Mouse (Mus musculus) midbrain, embryonic 16.5 days (tissue): Measurements from ENCODE around the gene Serpinf1. TPM values are rescaled to one million over a fixed set of nuclear protein-coding genes. Genes with fewer than 3 reads are reported as not detected.
"Not testable (repeated sequence)": the region's sequence is repeated elsewhere in the genome, so short reads cannot be mapped to it uniquely, and the experiment has no call there.

ENCODE experiments used
- ATAC-seq: fragments of 200-750 bp; cut with Nextera tagmentation; 2 replicates; pipeline ENCODE4 v1.8.0; 2017; ENCODE audit warnings: moderate TSS enrichment
- H3K27ac ChIP-seq: fragments of 300-500 bp; sonication (generic); 2 replicates; pipeline ENCODE4 v1.5.1; 2014; ENCODE audit warnings: mild to moderate bottlenecking, low read length, mixed read lengths
- H3K27me3 ChIP-seq: fragments of 300-500 bp; sonication (generic); 2 replicates; pipeline ENCODE4 v1.6.1; 2014; ENCODE audit warnings: low read depth, low read length, mixed read lengths; ENCODE audit not compliant: control insufficient read depth, insufficient read depth
- H3K36me3 ChIP-seq: fragments of 300-500 bp; sonication (generic); 2 replicates; pipeline ENCODE4 v1.6.1; 2014; ENCODE audit warnings: mild to moderate bottlenecking, low read length, moderate library complexity, mixed read lengths; ENCODE audit not compliant: control insufficient read depth, insufficient read depth
- H3K4me1 ChIP-seq: fragments of 300-500 bp; sonication (generic); 2 replicates; pipeline ENCODE4 v1.6.1; 2014; ENCODE audit warnings: mild to moderate bottlenecking, low read length, mixed read lengths; ENCODE audit not compliant: control insufficient read depth, insufficient read depth
- H3K4me2 ChIP-seq: fragments of 300-500 bp; sonication (generic); 2 replicates; pipeline ENCODE4 v1.6.1; 2014; ENCODE audit warnings: mild to moderate bottlenecking, low read length, mixed read lengths
- H3K4me3 ChIP-seq: fragments of 300-500 bp; sonication (generic); 2 replicates; pipeline ENCODE4 v1.5.1; 2014; ENCODE audit warnings: low read depth, mild to moderate bottlenecking, low read length, moderate library complexity, mixed read lengths
- H3K9ac ChIP-seq: fragments of 300-500 bp; sonication (generic); 2 replicates; pipeline ENCODE4 v1.6.1; 2014; ENCODE audit warnings: low read depth, low read length, mixed read lengths
- H3K9me3 ChIP-seq: fragments of 300-500 bp; sonication (generic); replicated peaks from 2 replicates; pipeline ENCODE4 v1.6.1; 2014; ENCODE audit warnings: mild to moderate bottlenecking, low read length, mixed read lengths; ENCODE audit not compliant: control insufficient read depth, poor library complexity, severe bottlenecking
- WGBS: fragments of 180-500 bp; shearing (Covaris S2); extraction: QIAGEN DNeasy Blood & Tissue Kit; methylation state at CpG from one replicate; pipeline ENCODE4 v1.1.7; 2014; 5-methylcytosine and 5-hydroxymethylcytosine counted together
- polyA plus RNA-seq: library from polyadenylated mRNA; unstranded; fragments of >200 nt; fragmentation: Nextera tagmentation; extraction: Ambion mirVana; gene quantifications from 2 replicates; pipeline ENCODE4 v1.2.1, GENCODE M21; 2015

Serpinf1 gene
- polyA plus RNA-seq, 1 experiment from 2014 or later: 31.8 TPM

DNA sequence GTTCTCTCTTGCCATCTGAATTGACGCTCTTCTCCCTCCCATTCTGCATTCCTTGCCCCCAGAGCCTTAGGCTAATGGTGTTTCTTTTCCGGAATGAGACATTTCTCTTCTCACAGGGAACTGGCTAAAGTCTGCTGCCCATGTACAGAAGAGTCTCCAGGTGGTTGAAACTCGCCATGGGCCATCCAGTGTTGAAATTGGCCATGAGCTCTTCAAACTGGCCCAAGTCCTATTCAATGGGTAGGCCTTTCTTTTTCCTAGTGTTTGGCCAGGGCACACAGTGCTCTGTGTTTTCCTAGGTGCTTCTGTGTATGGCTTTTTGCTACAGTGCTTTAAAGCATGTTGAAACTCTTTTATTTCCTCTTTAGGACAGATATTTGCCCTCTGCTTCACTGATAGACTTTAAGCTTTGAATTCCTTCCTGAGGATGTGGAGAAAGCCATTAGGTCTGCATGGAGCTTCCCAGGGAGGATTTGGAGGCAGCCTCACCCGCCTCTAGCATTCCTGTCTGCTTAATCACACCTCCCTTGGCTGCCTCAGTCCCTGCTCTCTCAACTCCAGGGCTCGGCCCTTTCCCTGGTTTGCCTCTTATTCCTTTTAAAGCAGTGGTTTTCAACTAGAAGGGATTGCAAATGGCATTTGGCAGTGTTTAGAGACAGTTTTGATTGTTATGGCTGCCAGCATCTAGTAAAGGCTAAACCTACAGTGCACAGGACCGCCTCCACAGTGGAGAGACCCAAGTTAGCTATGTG is 19.0 kb downstream of the Serpinf1 start:
- no peak overlapping the region for H3K9ac ChIP-seq
- H3K4me3 ChIP-seq: no peak overlapping the region
- no peaks in the 10 kb centered on the region for H3K9me3 ChIP-seq
- no peaks in the 10 kb centered on the region for H3K27me3 ChIP-seq
- 72% methylated on average over 6 of the region's 6 CpGs for WGBS
- H3K27ac ChIP-seq: no peak overlapping the region
- H3K36me3 ChIP-seq: no peaks in the 10 kb centered on the region
- H3K4me2 ChIP-seq: no peak overlapping the region
- no peak for ATAC-seq
- peaks cover 3% of the 10 kb centered on the region for H3K4me1 ChIP-seq

DNA sequence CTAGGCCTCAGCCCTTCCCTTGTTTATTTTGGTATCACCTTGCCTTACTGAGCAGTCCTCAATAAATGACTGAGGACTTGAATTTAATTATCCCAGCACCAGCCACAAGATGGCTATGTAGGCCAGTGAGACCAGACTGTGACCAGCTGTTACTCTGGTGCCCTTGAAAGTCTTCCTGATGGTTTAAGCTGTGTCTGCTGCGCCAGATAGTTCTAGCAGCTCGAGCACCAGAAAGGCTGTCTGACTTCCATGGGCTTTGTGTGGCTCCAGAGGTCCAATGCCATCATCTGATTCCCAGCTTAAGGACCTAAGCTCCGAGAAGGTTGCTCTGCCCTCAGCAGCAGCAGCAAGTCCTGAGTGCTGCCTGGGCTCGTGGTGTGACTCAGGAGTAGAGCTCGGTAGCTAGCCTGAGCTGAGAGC is 20.2 kb downstream of the Serpinf1 start:
- peak; percentile 62; the same call in 1 of the 2 replicates for ATAC-seq
- H3K4me3 ChIP-seq: no peak overlapping the region

DNA sequence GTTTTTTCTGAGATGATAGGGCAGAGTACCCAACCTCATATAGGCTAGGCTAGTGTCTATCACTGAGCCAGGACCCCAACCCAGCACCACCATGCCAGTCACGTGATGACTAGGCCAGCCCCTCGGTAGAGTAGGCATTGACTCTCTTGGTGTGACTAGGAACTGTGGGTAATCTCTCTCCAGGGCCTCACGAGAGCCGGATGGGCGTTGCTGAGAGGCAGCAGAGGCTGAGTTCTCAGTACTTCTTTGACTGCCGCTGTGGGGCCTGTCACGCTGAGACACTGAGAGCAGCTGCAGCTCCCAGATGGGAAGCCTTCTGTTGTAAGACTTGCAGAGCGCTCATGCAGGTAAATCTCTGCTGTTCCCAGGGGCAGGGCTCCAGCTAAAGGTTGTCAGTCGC is 22.4 kb downstream of the Serpinf1 start:
- ATAC-seq: no peak
- no peaks in the 10 kb centered on the region for H3K27me3 ChIP-seq
- no peak overlapping the region for H3K27ac ChIP-seq
- no peaks in the 10 kb centered on the region for H3K36me3 ChIP-seq
- H3K4me3 ChIP-seq: no peak overlapping the region
- H3K4me1 ChIP-seq: peaks cover 8% of the 10 kb centered on the region
- 54% methylated on average over 9 of the region's 9 CpGs for WGBS
- no peak overlapping the region for H3K4me2 ChIP-seq
- no peak overlapping the region for H3K9ac ChIP-seq
- no peaks in the 10 kb centered on the region for H3K9me3 ChIP-seq

More for the DNA sequence above, 20.2 kb downstream of the Serpinf1 start:
- H3K9me3 ChIP-seq: no peaks in the 10 kb centered on the region
- H3K27ac ChIP-seq: peak overlapping the region; percentile 35; the same call in 1 of the 2 replicates
- 55% methylated on average over 5 of the region's 5 CpGs for WGBS
- H3K4me2 ChIP-seq: no peak overlapping the region
- peaks cover 5% of the 10 kb centered on the region for H3K4me1 ChIP-seq
- H3K9ac ChIP-seq: no peak overlapping the region
- no peaks in the 10 kb centered on the region for H3K27me3 ChIP-seq
- no peaks in the 10 kb centered on the region for H3K36me3 ChIP-seq

DNA sequence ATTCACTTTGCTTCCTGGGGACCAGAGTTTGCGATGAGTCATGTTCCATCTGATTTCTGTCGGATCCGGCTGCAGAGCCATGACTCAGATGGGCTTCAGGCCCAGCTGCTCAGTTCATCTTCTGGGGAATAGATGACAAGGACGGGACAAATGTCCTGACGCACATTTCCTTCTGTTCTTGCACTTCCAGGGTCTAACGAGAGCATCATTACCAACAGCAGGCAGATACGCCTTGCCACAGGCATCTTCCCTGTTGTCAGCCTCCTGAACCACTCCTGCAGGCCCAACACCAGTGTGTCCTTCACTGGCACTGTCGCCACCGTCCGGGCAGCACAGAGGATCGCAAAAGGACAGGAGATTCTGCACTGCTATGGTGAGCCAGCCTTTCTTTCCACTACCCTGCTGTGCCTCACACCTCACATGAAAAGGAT is 23.1 kb downstream of the Serpinf1 start:
- no peaks in the 10 kb centered on the region; the same call in 1 of the 2 replicates for H3K36me3 ChIP-seq
- no peak overlapping the region for H3K4me3 ChIP-seq
- H3K27me3 ChIP-seq: no peaks in the 10 kb centered on the region
- H3K4me2 ChIP-seq: no peak overlapping the region
- no peak for ATAC-seq
- H3K4me1 ChIP-seq: peaks cover 8% of the 10 kb centered on the region
- WGBS: 83% methylated on average over 11 of the region's 11 CpGs
- H3K9ac ChIP-seq: no peak overlapping the region
- H3K9me3 ChIP-seq: no peaks in the 10 kb centered on the region
- H3K27ac ChIP-seq: no peak overlapping the region

DNA sequence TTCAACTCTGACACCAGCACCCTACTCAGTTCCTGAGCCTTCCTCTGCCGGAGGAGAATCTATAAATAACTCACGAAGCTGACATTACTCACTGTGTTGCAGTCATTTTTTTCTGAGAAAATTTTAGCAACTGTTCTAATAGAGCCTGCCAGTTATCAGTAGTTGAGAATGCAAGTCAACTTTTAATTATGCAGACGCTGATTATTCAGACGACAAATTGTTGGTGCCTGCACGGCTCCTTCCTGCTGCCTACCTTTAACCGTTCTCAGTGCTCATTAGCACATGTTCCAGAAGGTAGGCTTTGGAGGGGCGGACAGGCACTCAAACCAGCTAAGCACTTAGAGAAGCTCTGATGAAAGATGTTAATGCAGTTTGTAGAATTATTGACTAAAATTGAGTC is 25.0 kb downstream of the Serpinf1 start:
- Histone ChIP-seq H3K36me3 (no peaks in the 10 kb centered on the region; the same call in 1 of the 2 replicates), H3K9me3 (no peaks in the 10 kb centered on the region), H3K27ac (no peak overlapping the region; the same call in 1 of the 2 replicates), H3K4me1 (peaks cover 7% of the 10 kb centered on the region), H3K27me3 (no peaks in the 10 kb centered on the region), H3K9ac (no peak overlapping the region), H3K4me3 (no peak overlapping the region), H3K4me2 (no peak overlapping the region)
- WGBS: 72% methylated on average over 7 of the region's 7 CpGs
- ATAC-seq: no peak

DNA sequence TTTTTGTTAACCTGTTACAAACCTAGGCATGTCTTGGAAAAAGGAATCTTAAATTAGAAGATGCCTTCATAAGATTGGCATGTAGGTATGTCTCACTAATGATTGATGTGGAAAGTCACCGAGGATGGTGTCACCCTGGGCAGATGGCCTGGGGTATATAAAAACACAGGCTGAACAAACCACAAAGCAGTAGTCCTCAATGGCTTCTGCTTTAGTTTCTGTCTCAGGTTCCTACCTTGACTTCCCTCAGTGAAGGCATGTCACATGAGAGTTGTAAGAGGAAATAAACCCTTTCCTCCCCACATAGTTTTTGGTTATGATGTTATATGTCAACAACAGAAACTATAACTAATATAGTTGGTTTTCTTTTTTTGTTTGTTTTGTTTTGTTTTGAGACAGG is 26.9 kb downstream of the Serpinf1 start:
- 94% methylated on average over 1 of the region's 1 CpGs for WGBS
- Histone ChIP-seq H3K27ac (no peak overlapping the region), H3K9ac (no peak overlapping the region), H3K27me3 (no peaks in the 10 kb centered on the region), H3K4me2 (no peak overlapping the region), H3K36me3 (no peaks in the 10 kb centered on the region; the same call in 1 of the 2 replicates), H3K9me3 (no peaks in the 10 kb centered on the region), H3K4me3 (no peak overlapping the region), H3K4me1 (peaks cover 5% of the 10 kb centered on the region; the same call in 1 of the 2 replicates)
- no peak for ATAC-seq

DNA sequence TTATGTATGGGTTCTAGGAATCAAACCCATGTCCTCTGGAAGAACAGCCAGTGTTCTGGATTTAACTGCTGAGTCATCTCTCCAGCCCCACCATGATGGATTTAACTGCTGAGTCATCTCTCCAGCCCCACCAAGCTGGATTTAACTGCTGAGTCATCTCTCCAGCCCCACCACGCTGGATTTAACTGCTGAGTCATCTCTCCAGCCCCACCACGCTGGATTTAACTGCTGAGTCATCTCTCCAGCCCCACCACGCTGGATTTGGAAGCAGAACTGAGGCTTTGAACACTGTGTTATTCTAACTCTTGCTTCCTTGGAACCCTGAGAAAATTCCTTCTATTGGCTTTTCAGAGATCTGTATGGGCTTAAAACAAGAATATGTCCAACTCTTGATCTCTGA is 39.0 kb downstream of the Serpinf1 start:
- WGBS: 72% methylated on average over 3 of the region's 3 CpGs
- H3K27ac ChIP-seq, H3K36me3 ChIP-seq, H3K9ac ChIP-seq, ATAC-seq, H3K4me1 ChIP-seq, H3K27me3 ChIP-seq, H3K4me3 ChIP-seq, H3K9me3 ChIP-seq, H3K4me2 ChIP-seq: not testable (repeated sequence)

DNA sequence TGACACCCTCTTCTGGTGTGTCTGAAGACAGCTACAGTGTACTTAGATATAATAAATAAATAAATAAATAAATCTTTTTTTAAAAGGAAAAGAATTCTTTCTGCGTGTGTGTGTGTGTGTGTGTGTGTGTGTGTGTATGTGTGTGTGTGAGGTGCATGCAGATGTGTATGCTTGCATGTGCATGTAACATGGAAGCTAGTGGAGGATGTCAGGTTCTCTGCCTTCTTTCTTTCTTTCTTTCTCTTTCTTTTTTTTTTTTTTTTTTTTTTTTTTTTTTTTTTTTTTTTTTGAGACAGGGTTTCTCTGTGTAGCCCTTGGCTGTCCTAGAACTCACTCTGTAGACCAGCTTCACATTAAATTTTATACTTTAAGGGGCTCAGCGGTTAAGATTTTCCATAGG is 43.7 kb downstream of the Serpinf1 start:
- not testable (repeated sequence) for H3K4me1 ChIP-seq, H3K36me3 ChIP-seq, H3K4me2 ChIP-seq, H3K9ac ChIP-seq, H3K27ac ChIP-seq, ATAC-seq, H3K27me3 ChIP-seq, H3K4me3 ChIP-seq, H3K9me3 ChIP-seq
- WGBS: 97% methylated on average over 2 of the region's 2 CpGs

DNA sequence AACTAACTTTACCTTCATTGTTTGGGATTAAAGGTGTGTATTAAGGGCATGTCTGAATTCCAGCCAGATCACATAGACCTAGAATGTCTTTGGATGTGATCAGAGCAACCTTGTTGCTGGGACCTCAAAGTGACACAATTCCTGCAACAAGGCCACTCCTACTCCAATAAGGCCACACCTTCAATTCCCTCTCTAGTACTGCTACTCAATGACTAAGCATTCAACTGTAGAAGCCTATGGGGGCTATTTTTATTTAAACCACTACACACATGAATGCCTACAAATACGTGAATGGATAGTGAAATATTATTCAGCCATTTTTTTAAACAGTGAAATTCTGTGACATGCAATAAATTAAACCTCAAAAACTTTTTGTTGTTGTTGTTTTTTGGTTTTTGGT is 45.4 kb downstream of the Serpinf1 start:
- 95% methylated on average over 1 of the region's 1 CpGs for WGBS
- no peak overlapping the region for H3K9ac ChIP-seq
- no peaks in the 10 kb centered on the region for H3K9me3 ChIP-seq
- no peak overlapping the region for H3K4me2 ChIP-seq
- H3K4me3 ChIP-seq: no peak overlapping the region
- no peaks in the 10 kb centered on the region for H3K27me3 ChIP-seq
- H3K4me1 ChIP-seq: no peaks in the 10 kb centered on the region
- H3K27ac ChIP-seq: no peak overlapping the region
- ATAC-seq: no peak
- no peaks in the 10 kb centered on the region for H3K36me3 ChIP-seq
